Mouse (Mus musculus) hindbrain, embryonic 10.5 days (tissue): ENCODE measurements at regions not wholly inside any gene's neighbourhood (a gene's known extent, or its start where the extent isn't known, plus 50 kb on each side); places are given as distances from the start of the nearest gene placed in this dataset.
"Not testable (repeated sequence)": the region's sequence is repeated elsewhere in the genome, so short reads cannot be mapped to it uniquely, and the experiment has no call there.

Experiments used
- DNase-seq: peaks from one replicate; pipeline ENCODE4 v3.0.0-alpha.2; 2017; ENCODE audit warnings: low spot score
- H3K27ac ChIP-seq: fragments of 300-500 bp; sonication (generic); 2 replicates; pipeline ENCODE4 v1.5.1; 2016; ENCODE audit warnings: mild to moderate bottlenecking, moderate library complexity
- H3K27me3 ChIP-seq: fragments of 300-500 bp; sonication (generic); 2 replicates; pipeline ENCODE4 v1.6.1; 2016; ENCODE audit warnings: mild to moderate bottlenecking; ENCODE audit not compliant: poor library complexity, insufficient read depth, severe bottlenecking
- H3K36me3 ChIP-seq: fragments of 300-500 bp; sonication (generic); 2 replicates; pipeline ENCODE4 v1.6.1; 2016; ENCODE audit warnings: mild to moderate bottlenecking, moderate library complexity
- H3K4me1 ChIP-seq: fragments of 300-500 bp; sonication (generic); replicated peaks from 2 replicates; pipeline ENCODE4 v1.6.1; 2016; ENCODE audit warnings: mild to moderate bottlenecking
- H3K4me3 ChIP-seq: fragments of 300-500 bp; sonication (generic); 2 replicates; pipeline ENCODE4 v1.5.1; 2016; ENCODE audit warnings: mild to moderate bottlenecking, moderate library complexity
- H3K9me3 ChIP-seq: fragments of 300-500 bp; sonication (generic); 2 replicates; pipeline ENCODE4 v1.6.1; 2016; ENCODE audit warnings: mild to moderate bottlenecking, moderate library complexity
- WGBS: fragments of 180-500 bp; shearing (Covaris S2); methylation state at CpG from one replicate; pipeline ENCODE4 v1.1.7; 2016; 5-methylcytosine and 5-hydroxymethylcytosine counted together

DNA sequence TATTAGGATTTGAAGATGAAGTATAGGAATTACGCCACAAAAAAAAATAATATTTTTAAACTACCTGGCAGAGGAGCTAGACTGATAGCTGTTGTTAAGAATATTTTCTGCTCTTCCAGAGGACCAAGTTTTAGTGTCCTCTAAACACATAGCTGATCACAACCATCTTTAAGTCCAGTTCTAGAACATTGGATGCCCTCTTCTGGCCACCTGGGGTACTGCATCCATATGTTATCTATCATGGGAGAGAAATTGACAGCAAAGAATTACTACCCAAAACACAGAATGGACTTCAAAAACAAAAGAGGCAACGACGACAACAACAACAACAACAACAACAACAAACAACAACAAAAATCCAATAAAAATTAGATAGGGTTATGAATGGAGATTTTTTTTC is 71.0 kb upstream of the Prl4a1 start:
- DNase-seq, result peak; percentile 33
- Histone ChIP-seq H3K27me3 (no peaks in the 10 kb centered on the region), H3K4me1 (no peaks in the 10 kb centered on the region), H3K36me3 (no peaks in the 10 kb centered on the region), H3K9me3 (no peaks in the 10 kb centered on the region), H3K27ac (no peak overlapping the region), H3K4me3 (no peak overlapping the region)
- WGBS, result 56% methylated on average over 3 of the region's 3 CpGs

DNA sequence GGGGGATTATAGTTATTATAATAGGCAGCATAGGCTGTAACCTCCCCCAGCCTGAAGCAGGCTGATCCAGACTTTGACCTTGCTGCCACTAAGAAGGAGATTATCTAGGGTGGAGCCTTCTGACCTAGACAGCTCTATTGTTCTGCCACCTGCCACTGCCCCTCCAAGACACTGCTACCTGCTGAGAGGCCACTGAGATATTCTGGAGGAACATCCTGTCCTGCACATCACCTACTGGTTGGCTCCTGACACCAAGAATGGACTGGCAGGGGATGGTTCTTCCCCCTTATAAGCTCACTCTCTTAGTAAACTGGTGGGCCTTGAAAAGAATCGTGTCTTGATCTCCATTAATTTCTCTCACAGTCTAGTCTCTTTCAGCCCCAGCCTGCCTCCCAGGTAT is 55.6 kb upstream of the Prl4a1 start:
- H3K27ac ChIP-seq, DNase-seq, H3K4me3 ChIP-seq, H3K9me3 ChIP-seq, H3K4me1 ChIP-seq, H3K27me3 ChIP-seq, H3K36me3 ChIP-seq: not testable (repeated sequence)
- WGBS, result 77% methylated on average over 1 of the region's 1 CpGs

DNA sequence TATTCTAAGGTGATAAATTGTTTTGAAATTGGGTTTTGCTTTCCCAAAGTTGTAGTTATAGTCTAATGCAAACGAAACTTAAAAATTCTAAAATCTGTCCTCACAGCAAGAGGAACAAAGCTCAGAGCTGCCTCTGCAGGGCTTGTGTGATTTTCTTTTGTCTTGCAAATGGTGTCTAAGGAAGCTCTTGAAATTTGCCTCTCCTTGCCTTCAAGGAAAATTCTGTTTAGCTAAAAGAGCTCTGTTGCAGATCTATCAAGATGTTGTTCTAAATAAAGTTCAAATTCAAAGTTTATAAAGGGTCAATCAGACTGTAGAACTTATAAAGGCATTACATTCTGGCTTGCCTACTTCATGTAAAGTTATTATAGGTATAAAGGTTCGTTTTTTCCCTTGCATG is 53.6 kb upstream of the Prl4a1 start:
- H3K4me1 ChIP-seq, DNase-seq, H3K4me3 ChIP-seq, H3K36me3 ChIP-seq, H3K27me3 ChIP-seq, H3K9me3 ChIP-seq, H3K27ac ChIP-seq: not testable (repeated sequence)
- 78% methylated on average over 2 of the region's 2 CpGs for WGBS

DNA sequence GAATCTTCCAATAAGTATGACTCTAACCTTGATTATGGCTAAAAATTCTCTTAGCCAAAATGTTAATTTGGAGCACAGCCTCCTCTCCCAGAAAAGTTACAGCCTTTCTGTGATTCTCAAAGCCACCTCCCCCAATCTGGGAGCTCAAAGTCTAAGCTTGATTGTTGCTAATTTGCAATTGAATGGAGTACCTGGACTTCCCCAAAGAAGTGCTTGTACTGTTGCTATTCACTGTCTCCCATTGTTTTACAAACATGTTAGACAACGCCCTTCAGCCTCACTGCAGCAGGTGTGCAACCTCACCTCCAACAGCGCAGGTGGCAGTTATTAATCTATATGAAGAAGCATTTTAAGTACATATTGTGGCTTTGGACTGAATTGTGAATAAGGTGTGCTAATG is 50.0 kb upstream of the Prl4a1 start:
- H3K36me3 ChIP-seq, H3K27me3 ChIP-seq, H3K4me3 ChIP-seq, H3K4me1 ChIP-seq, H3K27ac ChIP-seq, DNase-seq, H3K9me3 ChIP-seq: not testable (repeated sequence)
- WGBS, result 97% methylated on average over 2 of the region's 2 CpGs
